Mouse (Mus musculus) liver, postnatal 0 days (tissue): ENCODE measurements around the gene Pcdh15. TPM values are rescaled to one million over a fixed set of nuclear protein-coding genes. Genes with fewer than 3 reads are reported as not detected.

Experiments used
- ATAC-seq: fragments of 200-750 bp; cut with Nextera tagmentation; 2 replicates; pipeline ENCODE4 v1.8.0; 2017; ENCODE audit warnings: mild to moderate bottlenecking, moderate library complexity
- DNase-seq: peaks from one replicate; pipeline ENCODE4 v3.0.0-alpha.2; 2016
- H3K27ac ChIP-seq: fragments of 300-500 bp; sonication (generic); 2 replicates; pipeline ENCODE4 v1.5.1; 2014; ENCODE audit warnings: antibody characterized with exemption, moderate library complexity, mild to moderate bottlenecking, low read depth
- H3K27me3 ChIP-seq: fragments of 300-500 bp; sonication (generic); 2 replicates; pipeline ENCODE4 v1.6.1; 2014; ENCODE audit warnings: low read length, control low read depth, mixed read lengths; ENCODE audit not compliant: insufficient read depth
- H3K36me3 ChIP-seq: fragments of 300-500 bp; sonication (generic); replicated peaks from 2 replicates; pipeline ENCODE4 v1.6.1; 2014; ENCODE audit warnings: mild to moderate bottlenecking, control low read depth, low read length, moderate library complexity, mixed read lengths; ENCODE audit not compliant: insufficient read depth
- H3K4me1 ChIP-seq: fragments of 300-500 bp; sonication (generic); 2 replicates; pipeline ENCODE4 v1.6.1; 2014; ENCODE audit warnings: antibody characterized with exemption, mild to moderate bottlenecking, control low read depth; ENCODE audit not compliant: insufficient read depth
- H3K4me2 ChIP-seq: fragments of 300-500 bp; sonication (generic); 2 replicates; pipeline ENCODE4 v1.6.1; 2014; ENCODE audit warnings: low read depth, mild to moderate bottlenecking, low read length, moderate library complexity, mixed read lengths
- H3K4me3 ChIP-seq: fragments of 300-500 bp; sonication (generic); 2 replicates; pipeline ENCODE4 v1.5.1; 2014; ENCODE audit warnings: low read depth, low read length
- H3K9ac ChIP-seq: fragments of 300-500 bp; sonication (generic); replicated peaks from 2 replicates; pipeline ENCODE4 v1.6.1; 2014; ENCODE audit warnings: mild to moderate bottlenecking, moderate library complexity
- H3K9me3 ChIP-seq: fragments of 300-500 bp; sonication (generic); 2 replicates; pipeline ENCODE4 v1.6.1; 2016; ENCODE audit warnings: mild to moderate bottlenecking, control low read depth, low read length, mixed read lengths
- CTCF ChIP-seq: sonication (generic); IDR thresholded peaks from 2 replicates; pipeline ENCODE4 v1.5.1; 2016; ENCODE audit warnings: antibody characterized with exemption, low read depth
- EP300 ChIP-seq: IDR thresholded peaks from 2 replicates; pipeline ENCODE4 v1.6.1; 2016; ENCODE audit warnings: antibody characterized with exemption, low read depth, mild to moderate bottlenecking
- WGBS: fragments of 180-500 bp; shearing (Covaris S2); extraction: QIAGEN DNeasy Blood & Tissue Kit; methylation state at CpG from one replicate; pipeline ENCODE4 v1.1.7; 2014; ENCODE audit not compliant: insufficient replicate concordance; 5-methylcytosine and 5-hydroxymethylcytosine counted together
- polyA plus RNA-seq: library from polyadenylated mRNA; unstranded; fragments of >200 nt; fragmentation: Nextera tagmentation; extraction: Ambion mirVana; gene quantifications from 2 replicates; pipeline ENCODE4 v1.2.1, GENCODE M21; 2015

Gene Pcdh15
- polyA plus RNA-seq, 1 experiment from 2014 or later: 0.04 TPM

GRCm38 (mm10) chr10:74053059-74053458 lies 953.9 kb downstream of the Pcdh15 start:
- Histone ChIP-seq H3K4me3 (no peak overlapping the region), H3K9ac (no peak overlapping the region), H3K36me3 (no peaks in the 10 kb centered on the region), H3K27me3 (no peaks in the 10 kb centered on the region), H3K9me3 (no peaks in the 10 kb centered on the region), H3K27ac (no peak overlapping the region), H3K4me1 (no peaks in the 10 kb centered on the region), H3K4me2 (no peak overlapping the region)
- no peak for DNase-seq
- WGBS: 60% methylated on average over 9 of the region's 9 CpGs
- no peak for ATAC-seq
- no peak for TF ChIP-seq EP300
- no peak for TF ChIP-seq CTCF

GRCm38 (mm10) chr10:74086653-74087052 lies 987.5 kb downstream of the Pcdh15 start:
- TF ChIP-seq CTCF: no peak
- no peak for TF ChIP-seq EP300
- no peak for DNase-seq
- H3K9me3 ChIP-seq: no peaks in the 10 kb centered on the region
- no peak overlapping the region for H3K4me3 ChIP-seq
- 72% methylated on average over 4 of the region's 4 CpGs for WGBS
- no peak overlapping the region for H3K9ac ChIP-seq
- no peak overlapping the region for H3K4me2 ChIP-seq
- no peaks in the 10 kb centered on the region for H3K27me3 ChIP-seq
- no peak overlapping the region for H3K27ac ChIP-seq
- no peaks in the 10 kb centered on the region for H3K4me1 ChIP-seq
- no peak for ATAC-seq
- no peaks in the 10 kb centered on the region for H3K36me3 ChIP-seq

- no peaks in the 10 kb centered on the region for H3K36me3 ChIP-seq
- no peak for TF ChIP-seq CTCF
- no peak for TF ChIP-seq EP300
- H3K9me3 ChIP-seq: no peaks in the 10 kb centered on the region; the same call in 1 of the 2 replicates
- DNase-seq (no peak), ATAC-seq (no peak)
- no peaks in the 10 kb centered on the region for H3K27me3 ChIP-seq
- no peak overlapping the region for H3K4me3 ChIP-seq
- WGBS: 72% methylated on average over 1 of the region's 1 CpGs
- no peak overlapping the region for H3K9ac ChIP-seq
- no peaks in the 10 kb centered on the region for H3K4me1 ChIP-seq
- H3K4me2 ChIP-seq: no peak overlapping the region
- H3K27ac ChIP-seq: no peak overlapping the region
Measured at GRCm38 (mm10) chr10:74098296-74098695, 999.2 kb downstream of the Pcdh15 start.

- DNase-seq: no peak
- no peaks in the 10 kb centered on the region for H3K9me3 ChIP-seq
- H3K9ac ChIP-seq: no peak overlapping the region
- WGBS: 73% methylated on average over 1 of the region's 1 CpGs
- H3K4me3 ChIP-seq: no peak overlapping the region
- TF ChIP-seq EP300: no peak
- no peak for TF ChIP-seq CTCF
- no peak overlapping the region for H3K27ac ChIP-seq
- no peaks in the 10 kb centered on the region for H3K4me1 ChIP-seq
- no peaks in the 10 kb centered on the region for H3K36me3 ChIP-seq
- ATAC-seq: no peak
- no peaks in the 10 kb centered on the region for H3K27me3 ChIP-seq
- H3K4me2 ChIP-seq: no peak overlapping the region
Measured at GRCm38 (mm10) chr10:74114107-74114506, 1015.0 kb downstream of the Pcdh15 start.

- Histone ChIP-seq H3K4me1 (no peaks in the 10 kb centered on the region), H3K27me3 (no peaks in the 10 kb centered on the region), H3K4me2 (no peak overlapping the region), H3K36me3 (no peaks in the 10 kb centered on the region), H3K27ac (no peak overlapping the region), H3K9ac (no peak overlapping the region), H3K4me3 (no peak overlapping the region), H3K9me3 (no peaks in the 10 kb centered on the region)
- no peak for TF ChIP-seq CTCF
- TF ChIP-seq EP300: no peak
- DNase-seq (no peak), ATAC-seq (no peak)
- 30% methylated on average over 1 of the region's 1 CpGs for WGBS
Measured at GRCm38 (mm10) chr10:74116817-74117216, 1017.7 kb downstream of the Pcdh15 start.

GRCm38 (mm10) chr10:74123421-74123820 lies 1024.3 kb downstream of the Pcdh15 start:
- no peaks in the 10 kb centered on the region for H3K9me3 ChIP-seq
- H3K9ac ChIP-seq: no peak overlapping the region
- DNase-seq (no peak), ATAC-seq (no peak)
- no peak overlapping the region for H3K27ac ChIP-seq
- H3K4me3 ChIP-seq: no peak overlapping the region
- no peaks in the 10 kb centered on the region for H3K27me3 ChIP-seq
- TF ChIP-seq EP300: no peak
- TF ChIP-seq CTCF: no peak
- WGBS: 78% methylated on average over 4 of the region's 4 CpGs
- no peaks in the 10 kb centered on the region for H3K4me1 ChIP-seq
- H3K36me3 ChIP-seq: no peaks in the 10 kb centered on the region
- no peak overlapping the region for H3K4me2 ChIP-seq

GRCm38 (mm10) chr10:74129192-74129591 lies 1030.0 kb downstream of the Pcdh15 start:
- Histone ChIP-seq H3K27me3 (no peaks in the 10 kb centered on the region), H3K9ac (no peak overlapping the region), H3K4me2 (no peak overlapping the region), H3K36me3 (no peaks in the 10 kb centered on the region), H3K27ac (no peak overlapping the region), H3K4me1 (no peaks in the 10 kb centered on the region), H3K4me3 (no peak overlapping the region), H3K9me3 (no peaks in the 10 kb centered on the region)
- no peak for TF ChIP-seq CTCF
- no peak for TF ChIP-seq EP300
- ATAC-seq (no peak), DNase-seq (no peak)
- WGBS: 75% methylated on average over 3 of the region's 3 CpGs
